Mouse (Mus musculus) mesoderm, embryonic 11.5 days (tissue): Measurements from ENCODE around the gene Sf3b3.

Experiments used
- DNase-seq: peaks from one replicate; pipeline ENCODE4 v3.0.0-alpha.2; 2012; ENCODE audit warnings: low read depth, low spot score

Sf3b3 gene

GRCm38 (mm10) chr8:110776335-110776734, 70.3 kb downstream of the Sf3b3 start:
- no peak for DNase-seq

DNA sequence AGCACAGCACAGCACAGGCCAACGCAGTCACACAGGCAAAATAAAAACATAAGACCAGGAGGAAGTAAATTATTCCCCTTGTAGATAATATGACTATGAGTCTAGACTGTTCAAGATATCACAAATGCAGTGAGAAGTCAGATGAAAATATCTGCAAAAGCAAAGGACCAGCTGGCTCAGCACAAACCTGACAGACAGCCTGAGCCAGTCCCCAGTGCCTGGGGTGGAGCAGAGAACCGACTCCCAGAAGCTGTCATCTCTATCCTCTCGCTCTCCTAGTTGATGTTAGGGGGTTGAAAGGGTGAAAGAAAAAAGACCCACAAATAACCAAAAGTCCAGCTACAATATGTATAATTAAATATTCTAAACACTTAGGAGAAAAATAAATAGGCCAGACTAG, 70.9 kb downstream of the Sf3b3 start:
- DNase-seq = no peak

DNA sequence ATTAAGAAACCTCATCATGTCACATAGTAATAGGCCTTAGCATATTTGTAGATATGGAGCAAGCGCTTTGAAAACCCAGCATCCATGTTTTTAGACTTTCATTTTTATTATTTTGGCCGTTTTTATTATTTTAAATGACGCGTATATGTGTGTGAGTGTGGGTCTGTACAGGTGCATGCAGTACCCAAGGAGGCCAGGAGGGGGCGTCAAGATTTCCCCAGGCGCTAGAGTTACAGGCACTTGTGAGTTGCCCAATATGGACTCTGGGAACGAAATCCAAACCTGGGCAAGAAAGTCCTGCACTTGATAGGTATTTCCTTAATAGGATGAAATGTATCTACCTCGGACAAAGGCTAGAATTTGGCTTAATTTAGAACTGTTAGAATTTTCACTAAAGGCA, 71.3 kb downstream of the Sf3b3 start:
- DNase-seq = no peak

GRCm38 (mm10) chr8:110774725-110775124, 71.9 kb downstream of the Sf3b3 start:
- DNase-seq = no peak

DNA sequence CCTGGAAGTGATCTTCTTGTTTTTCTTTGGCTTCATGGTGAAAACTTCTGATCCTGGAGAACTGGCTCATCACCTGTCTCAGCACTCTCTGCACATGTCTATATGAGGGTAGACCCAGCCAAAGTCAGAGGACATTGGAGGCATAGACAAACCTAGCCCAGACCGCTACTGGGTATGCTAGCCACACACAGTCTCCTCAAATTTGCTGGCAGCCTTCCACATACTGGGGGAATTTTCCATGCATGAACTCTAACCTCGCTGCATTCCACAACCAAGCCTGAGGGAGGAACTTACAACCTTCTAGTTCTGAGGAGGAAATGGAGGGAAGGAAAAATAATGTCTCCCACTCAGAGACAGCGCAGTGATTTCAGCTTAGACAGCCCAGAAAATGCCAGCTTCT, 72.5 kb downstream of the Sf3b3 start:
- peak; percentile 38 for DNase-seq

DNA sequence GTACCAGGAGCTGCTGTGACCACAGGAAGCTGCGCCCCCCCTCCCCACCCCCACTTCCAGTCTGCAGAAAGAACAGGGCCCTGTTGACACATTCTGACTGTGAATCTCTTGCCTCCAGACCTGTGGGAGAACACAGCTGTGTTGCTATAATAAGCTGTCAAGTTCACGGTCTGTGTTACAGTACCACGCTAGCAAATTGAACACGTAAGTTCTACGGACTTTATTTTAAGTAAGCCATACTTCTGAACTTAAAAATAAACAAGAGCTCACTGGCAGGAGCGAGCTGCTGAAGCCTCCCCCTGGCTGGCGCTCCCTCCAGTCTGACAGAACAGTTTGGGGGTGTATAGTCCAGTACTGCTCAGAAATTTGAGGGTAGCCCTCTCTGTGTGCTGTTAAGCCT, 74.1 kb downstream of the Sf3b3 start:
- no peak for DNase-seq

- DNase-seq = no peak
Observed at GRCm38 (mm10) chr8:110767261-110767660, 79.3 kb downstream of the Sf3b3 start.

- no peak for DNase-seq
Observed at GRCm38 (mm10) chr8:110764671-110765070, 81.9 kb downstream of the Sf3b3 start.

GRCm38 (mm10) chr8:110761988-110762387, 84.6 kb downstream of the Sf3b3 start:
- DNase-seq = no peak

DNA sequence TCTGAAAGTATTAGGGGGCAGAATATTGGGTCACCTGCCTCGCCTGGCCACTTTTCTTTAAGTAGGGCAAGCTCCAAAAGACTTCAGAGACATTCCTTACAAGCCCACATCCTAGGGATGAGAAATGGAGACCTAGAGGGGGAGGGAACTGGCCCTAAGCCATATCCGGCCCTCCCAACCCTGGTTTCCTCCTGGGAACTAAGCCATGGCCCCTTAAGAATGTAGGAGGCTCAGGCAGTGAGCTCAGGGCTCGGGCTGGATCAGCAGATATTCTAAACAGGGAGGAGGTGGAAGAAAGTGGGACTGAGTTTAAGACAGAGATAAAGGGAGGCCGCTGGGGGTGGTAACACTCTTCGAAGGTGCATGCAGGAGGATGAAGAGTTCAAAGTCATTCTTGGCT, 85.4 kb downstream of the Sf3b3 start:
- DNase-seq = no peak

DNA sequence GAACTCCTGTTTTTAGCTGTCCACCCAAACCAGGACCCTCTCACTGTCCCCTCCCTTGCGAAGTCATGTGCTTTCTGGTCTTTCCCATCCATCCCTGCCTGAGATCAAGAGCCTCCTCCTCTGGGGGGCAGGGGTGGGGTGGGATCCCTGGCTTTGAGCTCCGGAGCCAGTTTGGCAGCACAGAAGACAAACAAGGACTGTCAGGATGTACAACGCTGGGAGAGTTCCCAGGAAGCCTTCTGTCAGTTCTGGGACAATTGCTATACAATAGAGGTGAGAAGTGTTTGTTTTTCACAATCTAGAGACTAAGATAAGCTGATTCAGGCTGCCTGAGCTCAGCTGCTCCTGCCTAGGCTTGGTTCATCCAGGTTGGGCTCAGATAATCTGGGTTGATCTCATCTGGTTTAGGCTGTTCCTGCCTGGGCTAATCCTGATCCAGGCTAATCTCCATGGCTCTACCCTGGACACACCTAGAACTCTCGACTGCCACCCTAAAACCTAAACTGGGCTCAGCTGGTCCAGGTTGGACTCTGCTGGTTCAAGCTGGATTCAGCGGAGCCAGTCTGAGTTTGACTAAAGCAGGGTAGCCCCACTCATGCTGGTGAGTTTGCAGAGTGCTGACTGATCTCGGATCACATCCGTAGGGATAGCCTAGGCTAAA, 86.2 kb downstream of the Sf3b3 start:
- no peak for DNase-seq
